Mouse (Mus musculus) heart, postnatal 0 days (tissue): Measurements from ENCODE around the gene Mast4.

Experiments
- CTCF ChIP-seq: IDR thresholded peaks from 2 replicates; pipeline ENCODE4 v1.5.1; 2016; ENCODE audit warnings: antibody characterized with exemption, control low read depth, low read depth
- EP300 ChIP-seq: IDR thresholded peaks from 2 replicates; pipeline ENCODE4 v1.6.1; 2016; ENCODE audit warnings: antibody characterized with exemption, low read depth

DNA sequence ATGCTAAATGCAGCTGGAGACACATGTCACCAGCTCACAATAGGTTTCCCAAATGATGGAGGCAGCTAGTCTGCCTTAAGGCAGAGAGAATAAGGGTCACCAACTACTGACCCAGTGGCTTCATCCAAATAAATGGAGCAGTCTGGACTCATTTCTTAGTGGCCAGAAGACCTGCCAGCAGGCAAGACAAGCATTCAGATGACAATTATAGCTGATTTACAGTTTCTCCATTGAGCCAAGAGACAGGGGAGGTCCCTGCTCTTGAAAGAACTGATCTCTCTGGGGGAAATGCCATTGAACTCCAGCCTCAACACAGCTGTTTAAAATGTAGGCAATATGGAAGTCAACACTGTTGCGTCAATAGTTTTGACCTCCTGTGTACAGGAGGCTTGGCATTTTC, 332.5 kb downstream of the Mast4 start:
- no peak for TF ChIP-seq CTCF
- TF ChIP-seq EP300, result no peak
